10 mouse cellular contexts compared by ENCODE assay signal in genomic region chr4:43823845-43824337, GRCm38 (mm10). TPM values are rescaled to one million over a fixed set of nuclear protein-coding genes. Genes with fewer than 3 reads are reported as not detected.
A peak's percentile ranks its signal among the peaks of the same experiment; 100 is the strongest.
DNase-seq lines count a peak whose midpoint lies in the region; ATAC-seq and TF ChIP-seq lines count a peak whose summit lies in the region.
"Had no signal": no experiment of that assay in that cellular context is flagged by ENCODE, and none has a peak within 500 bp of the region (broad histone marks: within the 10 kb centered on the region; RNA-seq: fewer than 3 reads in every experiment).

TSS of gene Olfr156 (minus strand) at chr4:43823895.

- H3K4me1 ChIP-seq in kidney, postnatal 0 days (replicated peaks; ENCODE audit: insufficient read depth, low read length), result no peaks in the 10 kb centered on the region
- peaks cover 0 to 8% of the 10 kb centered on the region in 2 experiments; a peak in 1 of 4 replicates for H3K4me1 ChIP-seq in ES-E14 (ENCODE audit: control insufficient read depth in 2 of 2, insufficient read depth in 2 of 2, low read length in 2 of 2, poor library complexity in 1 of 2)
- H3K4me1 ChIP-seq: liver, embryonic 15.5 days had no signal

- H3K9me3 ChIP-seq in kidney, postnatal 0 days (replicated peaks; ENCODE audit: low read length), result no peaks in the 10 kb centered on the region
- no peaks in the 10 kb centered on the region for H3K9me3 ChIP-seq in ES-E14 (ENCODE audit: control insufficient read depth, insufficient read depth, low read depth, low read length)
- H3K9me3 ChIP-seq: embryonic facial prominence, embryonic 13.5 days; liver, embryonic 15.5 days had no signal

- H3K27ac ChIP-seq in kidney, postnatal 0 days, result no peak within 1 kb of the TSS
- H3K27ac ChIP-seq in ES-E14 (ENCODE audit: insufficient read depth, low read depth, low read length, poor library complexity, severe bottlenecking), result no peak within 1 kb of the TSS
- H3K27ac ChIP-seq: embryonic facial prominence, embryonic 13.5 days; liver, embryonic 15.5 days had no signal

- in situ Hi-C loops in ES-E14 (cut with MboI; ENCODE audit: low sequenced_read_pairs in 2 of 2, unreplicated experiment in 2 of 2), result no loop called here

- H3K9ac ChIP-seq in kidney, postnatal 0 days (ENCODE audit: low read depth, low read length), result no peak within 1 kb of the TSS
- H3K9ac ChIP-seq in ES-E14 (ENCODE audit: insufficient read depth, low read depth, low read length, poor library complexity, severe bottlenecking), result no peak within 1 kb of the TSS
- H3K9ac ChIP-seq: embryonic facial prominence, embryonic 13.5 days; liver, embryonic 15.5 days had no signal

- H3K4me2 ChIP-seq in kidney, postnatal 0 days (ENCODE audit: low read length), result no peak within 1 kb of the TSS
- H3K4me2 ChIP-seq: embryonic facial prominence, embryonic 13.5 days; liver, embryonic 15.5 days had no signal

- peak; percentile 82 for DNase-seq in kidney, postnatal 0 days (ENCODE audit: low spot score)
- DNase-seq in kidney, adult 11 months, result no peak
- peak; percentile 30 for DNase-seq in ES-E14 (ENCODE audit: low read depth, low spot score)
- peak; percentile 6 for DNase-seq in adrenal gland, postnatal 25 days
- peak; percentile 27 to 45 for DNase-seq in lung, adult 18-20 months
- DNase-seq in spleen, postnatal 4 days (ENCODE audit: low spot score in 2 of 2), result no peak
- no peak for DNase-seq in left cerebral cortex, adult 8-10 months (ENCODE audit: low spot score in 2 of 2)

- peak; percentile 74 for TF ChIP-seq CTCF in kidney, postnatal 0 days (IDR thresholded peaks at IDR 0.05; ENCODE audit: low read depth)

- no peaks in the 10 kb centered on the region for H3K27me3 ChIP-seq in kidney, postnatal 0 days (ENCODE audit: insufficient read depth, low read length)
- H3K27me3 ChIP-seq: embryonic facial prominence, embryonic 13.5 days; liver, embryonic 15.5 days had no signal

- WGBS in kidney, postnatal 0 days, result 17% methylated on average over 7 of the region's 7 CpGs

- ATAC-seq in kidney, postnatal 0 days (replicated peaks; ENCODE audit: low FRiP score, low read depth), result no peak

- no peaks in the 10 kb centered on the region for H3K36me3 ChIP-seq in kidney, postnatal 0 days (ENCODE audit: insufficient read depth, low read length)
- no peaks in the 10 kb centered on the region for H3K36me3 ChIP-seq in ES-E14 (ENCODE audit: control insufficient read depth, insufficient read depth, low read length, poor library complexity, severe bottlenecking)
- H3K36me3 ChIP-seq: embryonic facial prominence, embryonic 13.5 days; liver, embryonic 15.5 days had no signal

- no peak within 1 kb of the TSS for H3K4me3 ChIP-seq in kidney, postnatal 0 days (replicated peaks; ENCODE audit: low read depth, low read length)
- H3K4me3 ChIP-seq in ES-E14 (ENCODE audit: insufficient read depth in 1 of 2, low read depth in 1 of 2, low read length in 2 of 2, poor library complexity in 1 of 2, severe bottlenecking in 1 of 2), result no peak within 1 kb of the TSS
- H3K4me3 ChIP-seq: embryonic facial prominence, embryonic 13.5 days; liver, embryonic 15.5 days had no signal

TF ChIP-seq in ES-E14, 5 proteins besides CTCF, POLR2A, EP300 and RAD21:
- TF ChIP-seq ZC3H11A (IDR thresholded peaks at IDR 0.05; ENCODE audit: borderline replicate concordance, low read depth, low read length), result no peak

RNA-seq across cellular contexts. Expression of gene Olfr156, which starts in this region (rescaled TPM):
- not detected in 2 replicates for polyA plus RNA-seq in kidney, postnatal 0 days (2015; fragmentation: Nextera tagmentation; extraction: Ambion mirVana)
- total RNA-seq in ES-E14 (2012; rRNA removed), result not detected in 2 replicates
- total RNA-seq in adrenal gland, postnatal 25 days (2021), result not detected in 2 replicates
- total RNA-seq in left cerebral cortex, adult 8-10 months (2022), result not detected
- polyA plus RNA-seq: embryonic facial prominence, embryonic 13.5 days; liver, embryonic 15.5 days; stomach, embryonic 16.5 days had no signal

Comparison
In these comparisons a context has a peak if more than half of its experiments do, and no peak if none do; other contexts are left out.
1. Peak in DNase-seq in kidney, postnatal 0 days; RNA of the gene not detected or under 1 TPM.
2. Peak in DNase-seq in ES-E14; RNA of the gene not detected or under 1 TPM.
3. Peak in DNase-seq in adrenal gland, postnatal 25 days; RNA of the gene not detected or under 1 TPM.
4. DNase-seq: peak in lung, adult 18-20 months (2 of 2); none in kidney, adult 11 months (single experiment), spleen, postnatal 4 days (0 of 2) and left cerebral cortex, adult 8-10 months (0 of 2).